Mouse (Mus musculus) small intestine, adult 2 months (tissue): Measurements from ENCODE around the gene Ptprf.

ENCODE experiments used
- CTCF ChIP-seq: fragments of 200-500 bp; IDR thresholded peaks from 2 replicates; pipeline ENCODE4 v1.5.1; 2012; ENCODE audit warnings: low read depth, mild to moderate bottlenecking, control low read depth, inconsistent platforms, low read length, moderate library complexity, mixed read lengths; ENCODE audit not compliant: insufficient replicate concordance, insufficient read length; ENCODE audit errors: extremely low read depth
- POLR2A ChIP-seq: fragments of 200-500 bp; IDR thresholded peaks from 2 replicates; pipeline ENCODE4 v1.6.1; 2012; ENCODE audit warnings: low read depth, mild to moderate bottlenecking, control low read depth, inconsistent platforms, low read length, moderate library complexity

- TF ChIP-seq CTCF, result no peak
- no peak for TF ChIP-seq POLR2A
Measured at GRCm38 (mm10) chr4:118275601-118276519, 15.3 kb downstream of the Ptprf start.
